Mouse (Mus musculus) 3134 (cell line): ENCODE data around the gene Grb2.

Source experiments
- DNase-seq: peaks from one replicate; pipeline ENCODE4 v3.0.0-alpha.2; 2011; ENCODE audit warnings: low spot score; ENCODE audit not compliant: insufficient read length; ENCODE audit errors: extremely low read depth

Grb2 gene

GRCm38 (mm10) chr11:115689137-115689915 lies 19.1 kb downstream of the Grb2 start:
- no peak for DNase-seq

GRCm38 (mm10) chr11:115686369-115686768 lies 22.0 kb downstream of the Grb2 start:
- no peak for DNase-seq

GRCm38 (mm10) chr11:115685954-115686353 lies 22.4 kb downstream of the Grb2 start:
- no peak for DNase-seq

GRCm38 (mm10) chr11:115684877-115685276 lies 23.5 kb downstream of the Grb2 start:
- DNase-seq: no peak

GRCm38 (mm10) chr11:115683326-115683725 lies 25.1 kb downstream of the Grb2 start:
- DNase-seq: no peak

- DNase-seq: no peak
These were observed 26.0 kb downstream of the Grb2 start for GRCm38 (mm10) chr11:115682411-115682810.

- DNase-seq: no peak
These were observed 28.7 kb downstream of the Grb2 start for GRCm38 (mm10) chr11:115679554-115680238.

GRCm38 (mm10) chr11:115678861-115679260 lies 29.5 kb downstream of the Grb2 start:
- DNase-seq: no peak

- DNase-seq: no peak
These were observed 30.9 kb downstream of the Grb2 start for GRCm38 (mm10) chr11:115677511-115677910.

GRCm38 (mm10) chr11:115676738-115677137 lies 31.7 kb downstream of the Grb2 start:
- DNase-seq: no peak

GRCm38 (mm10) chr11:115674235-115674865 lies 34.0 kb downstream of the Grb2 start:
- DNase-seq: no peak

GRCm38 (mm10) chr11:115673471-115674234 lies 34.7 kb downstream of the Grb2 start:
- no peak for DNase-seq

GRCm38 (mm10) chr11:115672226-115672987 lies 36.0 kb downstream of the Grb2 start:
- no peak for DNase-seq

- no peak for DNase-seq
These were observed 37.8 kb downstream of the Grb2 start for GRCm38 (mm10) chr11:115670451-115671050.

- DNase-seq: no peak
These were observed 44.6 kb downstream of the Grb2 start for GRCm38 (mm10) chr11:115663676-115664335.

- DNase-seq: peak; percentile 67
These were observed 48.0 kb downstream of the Grb2 start for GRCm38 (mm10) chr11:115660376-115660775.

GRCm38 (mm10) chr11:115658521-115658920 lies 49.9 kb downstream of the Grb2 start:
- no peak for DNase-seq

GRCm38 (mm10) chr11:115654128-115654527 lies 54.3 kb downstream of the Grb2 start:
- DNase-seq: no peak

- no peak for DNase-seq
These were observed 55.2 kb downstream of the Grb2 start for GRCm38 (mm10) chr11:115653194-115653593.
